Mouse (Mus musculus) lung, postnatal 0 days (tissue): ENCODE results near the gene Igsf23. TPM values are rescaled to one million over a fixed set of nuclear protein-coding genes. Genes with fewer than 3 reads are reported as not detected.

Experiments
- ATAC-seq: fragments of 200-750 bp; cut with Nextera tagmentation; 2 replicates; pipeline ENCODE4 v1.8.0; 2017; ENCODE audit warnings: moderate library complexity
- DNase-seq: peaks from one replicate; pipeline ENCODE4 v3.0.0-alpha.2; 2016; ENCODE audit warnings: low spot score
- H3K27ac ChIP-seq: fragments of 300-500 bp; sonication (generic); 2 replicates; pipeline ENCODE4 v1.5.1; 2014; ENCODE audit warnings: antibody characterized with exemption, mild to moderate bottlenecking, low read length, mixed read lengths
- H3K27me3 ChIP-seq: fragments of 300-500 bp; sonication (generic); replicated peaks from 2 replicates; pipeline ENCODE4 v1.6.1; 2014; ENCODE audit warnings: low read length, mixed read lengths; ENCODE audit not compliant: insufficient read depth
- H3K36me3 ChIP-seq: fragments of 300-500 bp; sonication (generic); 2 replicates; pipeline ENCODE4 v1.6.1; 2014; ENCODE audit warnings: low read length, mixed read lengths; ENCODE audit not compliant: insufficient read depth
- H3K4me1 ChIP-seq: fragments of 300-500 bp; sonication (generic); 2 replicates; pipeline ENCODE4 v1.6.1; 2014; ENCODE audit warnings: antibody characterized with exemption, low read depth, low read length, mixed read lengths; ENCODE audit not compliant: insufficient read depth
- H3K4me2 ChIP-seq: fragments of 300-500 bp; sonication (generic); replicated peaks from 2 replicates; pipeline ENCODE4 v1.6.1; 2014; ENCODE audit warnings: low read depth, mild to moderate bottlenecking, low read length, moderate library complexity, mixed read lengths
- H3K4me3 ChIP-seq: fragments of 300-500 bp; sonication (generic); 2 replicates; pipeline ENCODE4 v1.5.1; 2014; ENCODE audit warnings: low read depth, low read length
- H3K9ac ChIP-seq: fragments of 300-500 bp; sonication (generic); replicated peaks from 2 replicates; pipeline ENCODE4 v1.6.1; 2014; ENCODE audit warnings: low read depth, mild to moderate bottlenecking
- H3K9me3 ChIP-seq: fragments of 300-500 bp; sonication (generic); 2 replicates; pipeline ENCODE4 v1.6.1; 2016; ENCODE audit warnings: low read length, mixed read lengths
- CTCF ChIP-seq: IDR thresholded peaks from 2 replicates; pipeline ENCODE4 v1.5.1; 2016; ENCODE audit warnings: antibody characterized with exemption, mild to moderate bottlenecking
- EP300 ChIP-seq: IDR thresholded peaks from 2 replicates; pipeline ENCODE4 v1.6.1; 2016; ENCODE audit warnings: antibody characterized with exemption, mild to moderate bottlenecking, control low read depth
- WGBS: fragments of 180-500 bp; shearing (Covaris S2); extraction: QIAGEN DNeasy Blood & Tissue Kit; methylation state at CpG from one replicate; pipeline ENCODE4 v1.1.7; 2014; 5-methylcytosine and 5-hydroxymethylcytosine counted together
- polyA plus RNA-seq: library from polyadenylated mRNA; unstranded; fragments of >200 nt; fragmentation: Nextera tagmentation; extraction: Ambion mirVana; gene quantifications from 2 replicates; pipeline ENCODE4 v1.2.1, GENCODE M21; 2015

Igsf23 gene
- polyA plus RNA-seq, 1 experiment from 2014 or later, result 0.90 TPM

DNA sequence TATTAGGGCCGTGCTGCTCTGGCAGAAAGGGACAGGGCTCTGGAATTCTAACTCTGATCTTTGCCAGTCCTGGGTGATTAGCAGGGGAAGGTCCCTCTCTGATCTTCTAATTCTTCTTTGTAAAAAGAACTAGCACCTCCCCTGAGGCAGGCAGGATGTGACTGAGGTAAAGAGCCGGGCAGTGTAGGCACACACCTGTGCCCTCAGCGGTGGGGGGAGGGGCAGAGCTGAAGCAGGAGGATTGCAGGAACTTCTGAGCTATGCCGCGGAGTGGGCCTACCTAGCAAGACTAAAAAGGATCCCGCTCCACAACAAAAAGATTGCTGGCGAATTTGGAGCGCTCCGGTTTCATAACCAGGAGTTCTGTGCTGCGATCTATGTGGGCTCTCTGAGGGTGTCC lies 560 bp downstream of the Igsf23 start:
- ATAC-seq, result no peak
- H3K9me3 ChIP-seq, result no peaks in the 10 kb centered on the region
- no peak for TF ChIP-seq CTCF
- TF ChIP-seq EP300, result no peak
- no peaks in the 10 kb centered on the region for H3K4me1 ChIP-seq
- H3K27me3 ChIP-seq, result no peaks in the 10 kb centered on the region
- WGBS, result 46% methylated on average over 10 of the region's 10 CpGs
- no peak overlapping the region for H3K9ac ChIP-seq
- no peak overlapping the region for H3K4me2 ChIP-seq
- DNase-seq, result peak; percentile 27
- H3K27ac ChIP-seq, result no peak overlapping the region
- H3K36me3 ChIP-seq, result no peaks in the 10 kb centered on the region
- H3K4me3 ChIP-seq, result no peak overlapping the region

DNA sequence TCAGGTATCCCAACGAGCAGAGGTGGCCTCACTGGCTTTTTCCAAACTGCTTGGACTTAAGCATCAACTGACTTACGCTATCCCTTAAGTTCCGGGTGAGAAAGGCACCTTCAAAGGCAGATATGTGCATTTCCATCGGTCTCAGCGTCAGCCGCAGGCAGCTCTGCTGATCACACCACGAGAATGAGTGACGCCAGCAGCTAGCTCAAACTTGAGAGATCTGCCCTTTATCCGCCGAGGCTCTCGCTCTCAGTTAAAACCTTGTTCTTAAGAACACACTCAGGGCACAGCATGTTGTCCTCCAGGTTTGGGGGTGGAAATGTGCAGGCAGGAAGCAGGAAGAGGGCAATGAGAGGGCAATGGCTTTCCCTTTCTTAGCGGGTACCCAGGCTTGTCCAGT lies 1.6 kb downstream of the Igsf23 start:
- no peak for DNase-seq
- Histone ChIP-seq H3K9ac (no peak overlapping the region), H3K27me3 (no peaks in the 10 kb centered on the region), H3K4me3 (no peak overlapping the region), H3K4me1 (no peaks in the 10 kb centered on the region), H3K9me3 (no peaks in the 10 kb centered on the region), H3K4me2 (no peak overlapping the region), H3K36me3 (no peaks in the 10 kb centered on the region), H3K27ac (no peak overlapping the region)
- ATAC-seq, result no peak
- 75% methylated on average over 12 of the region's 12 CpGs for WGBS
- TF ChIP-seq EP300 (no peak), CTCF (no peak)

GRCm38 (mm10) chr7:19945821-19946515 lies 4.6 kb downstream of the Igsf23 start:
- no peak overlapping the region for H3K27ac ChIP-seq
- H3K36me3 ChIP-seq, result no peaks in the 10 kb centered on the region
- TF ChIP-seq EP300 (no peak), CTCF (no peak)
- no peak for DNase-seq
- H3K4me2 ChIP-seq, result no peak overlapping the region
- H3K9me3 ChIP-seq, result no peaks in the 10 kb centered on the region
- 68% methylated on average over 13 of the region's 13 CpGs for WGBS
- no peak for ATAC-seq
- H3K4me3 ChIP-seq, result no peak overlapping the region
- H3K9ac ChIP-seq, result no peak overlapping the region
- no peaks in the 10 kb centered on the region for H3K27me3 ChIP-seq
- H3K4me1 ChIP-seq, result no peaks in the 10 kb centered on the region

DNA sequence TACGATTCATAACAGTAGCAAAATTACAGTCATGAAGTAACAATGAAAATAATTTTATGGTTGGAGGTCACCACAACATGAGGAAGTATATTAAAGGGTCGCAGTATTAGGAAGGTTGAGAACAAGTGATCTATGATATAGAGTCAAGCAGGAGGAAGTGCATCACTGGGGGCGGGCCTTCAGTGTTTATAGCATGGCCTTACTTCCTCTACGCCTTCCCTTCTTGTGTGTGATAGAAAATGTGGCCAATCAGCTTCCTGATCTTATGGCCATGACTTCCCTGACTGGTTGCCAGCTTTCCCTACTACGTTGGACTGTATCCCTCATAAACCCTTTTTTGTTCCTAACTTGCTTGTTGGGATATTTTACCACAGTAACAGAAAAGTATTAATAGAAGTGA lies 5.4 kb downstream of the Igsf23 start:
- Histone ChIP-seq H3K4me1 (no peaks in the 10 kb centered on the region), H3K9ac (no peak overlapping the region), H3K4me3 (no peak overlapping the region), H3K9me3 (no peaks in the 10 kb centered on the region), H3K36me3 (no peaks in the 10 kb centered on the region), H3K27ac (no peak overlapping the region), H3K27me3 (no peaks in the 10 kb centered on the region), H3K4me2 (no peak overlapping the region)
- DNase-seq, result no peak
- WGBS, result 85% methylated on average over 5 of the region's 5 CpGs
- no peak for ATAC-seq
- TF ChIP-seq CTCF, result no peak
- no peak for TF ChIP-seq EP300

DNA sequence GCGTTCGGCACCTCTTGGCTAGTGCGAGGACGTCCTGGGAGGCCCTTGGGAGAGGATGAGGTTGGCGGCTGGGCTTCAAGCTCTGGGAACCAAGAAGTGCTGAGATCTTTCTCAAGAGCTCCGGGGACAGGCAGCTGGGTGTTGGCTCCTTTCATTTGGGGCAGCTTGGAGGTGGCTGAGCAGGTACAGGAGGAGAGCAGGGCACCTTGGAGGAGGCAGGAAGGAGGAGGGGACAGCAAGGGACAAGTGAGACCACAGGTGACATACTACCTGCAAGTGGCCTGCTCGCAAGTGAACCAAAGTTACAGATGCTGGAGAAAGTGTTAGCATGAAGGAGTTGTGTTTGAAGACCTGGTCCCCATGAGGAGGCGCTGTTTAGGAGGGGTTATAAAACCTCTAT lies 5.8 kb downstream of the Igsf23 start:
- Histone ChIP-seq H3K4me2 (no peak overlapping the region), H3K27me3 (no peaks in the 10 kb centered on the region), H3K27ac (no peak overlapping the region), H3K9me3 (no peaks in the 10 kb centered on the region), H3K4me1 (no peaks in the 10 kb centered on the region), H3K4me3 (no peak overlapping the region), H3K9ac (no peak overlapping the region), H3K36me3 (no peaks in the 10 kb centered on the region)
- no peak for ATAC-seq
- no peak for TF ChIP-seq CTCF
- TF ChIP-seq EP300, result no peak
- DNase-seq, result no peak
- 88% methylated on average over 8 of the region's 8 CpGs for WGBS

- 2% methylated on average over 6 of the region's 6 CpGs for WGBS
- H3K9ac ChIP-seq, result no peak overlapping the region
- H3K27me3 ChIP-seq, result no peaks in the 10 kb centered on the region
- no peak overlapping the region for H3K4me3 ChIP-seq
- no peaks in the 10 kb centered on the region for H3K36me3 ChIP-seq
- TF ChIP-seq EP300 (no peak; the same call in 1 of the 2 replicates), CTCF (no peak)
- ATAC-seq, result peak; percentile 59
- no peak overlapping the region for H3K4me2 ChIP-seq
- peak overlapping the region; percentile 79 for H3K27ac ChIP-seq
- H3K4me1 ChIP-seq, result peaks cover 15% of the 10 kb centered on the region; the same call in 1 of the 2 replicates
- no peaks in the 10 kb centered on the region for H3K9me3 ChIP-seq
- peak; percentile 92 for DNase-seq
These were observed 10.3 kb downstream of the Igsf23 start for GRCm38 (mm10) chr7:19940256-19940655.
